Mouse (Mus musculus) bone marrow, adult 2 months (tissue): ENCODE results near the gene Ppfibp2. TPM values are rescaled to one million over a fixed set of nuclear protein-coding genes. Genes with fewer than 3 reads are reported as not detected.

Source experiments
- H3K27ac ChIP-seq: fragments of 200-500 bp; 2 replicates; pipeline ENCODE4 v1.5.1; 2012; ENCODE audit warnings: low read depth, mild to moderate bottlenecking, control low read depth, inconsistent platforms, low read length; ENCODE audit not compliant: control insufficient read depth, poor library complexity, insufficient read depth
- H3K4me1 ChIP-seq: fragments of 200-500 bp; 2 replicates; pipeline ENCODE4 v1.6.1; 2011; ENCODE audit warnings: low read length; ENCODE audit not compliant: control insufficient read depth, insufficient read depth
- H3K4me3 ChIP-seq: fragments of 200-500 bp; replicated peaks from 2 replicates; pipeline ENCODE3; 2011; ENCODE audit warnings: mild to moderate bottlenecking, low read depth, low read length, control low read depth; ENCODE audit not compliant: control insufficient read depth
- CTCF ChIP-seq: fragments of 200-500 bp; IDR thresholded peaks from 2 replicates; pipeline ENCODE4 v1.5.1; 2011; ENCODE audit warnings: low read length, control low read depth; ENCODE audit not compliant: control insufficient read depth, insufficient read depth
- POLR2A ChIP-seq: fragments of 200-500 bp; IDR thresholded peaks from 2 replicates; pipeline ENCODE4 v1.6.1; 2011; ENCODE audit warnings: low read depth, mild to moderate bottlenecking, control low read depth, low read length, borderline replicate concordance; ENCODE audit not compliant: control insufficient read depth
- whole genome bisulfite sequencing: fragments of 180-500 bp; shearing (Covaris S2); methylation state at CpG from one replicate; pipeline ENCODE4 v1.1.7; 2018; 5-methylcytosine and 5-hydroxymethylcytosine counted together
- polyA plus RNA-seq: library from polyadenylated mRNA; stranded (reverse); fragments of >200 nt; gene quantifications from 2 replicates; pipeline ENCODE4 v1.2.4, GENCODE M21; 2011; ENCODE audit warnings: low replicate concordance; ENCODE audit not compliant: missing spikeins, insufficient read depth, insufficient read length

The Ppfibp2 gene
- polyA plus RNA-seq: 2.1 and 3.7 TPM in 2 replicates

DNA sequence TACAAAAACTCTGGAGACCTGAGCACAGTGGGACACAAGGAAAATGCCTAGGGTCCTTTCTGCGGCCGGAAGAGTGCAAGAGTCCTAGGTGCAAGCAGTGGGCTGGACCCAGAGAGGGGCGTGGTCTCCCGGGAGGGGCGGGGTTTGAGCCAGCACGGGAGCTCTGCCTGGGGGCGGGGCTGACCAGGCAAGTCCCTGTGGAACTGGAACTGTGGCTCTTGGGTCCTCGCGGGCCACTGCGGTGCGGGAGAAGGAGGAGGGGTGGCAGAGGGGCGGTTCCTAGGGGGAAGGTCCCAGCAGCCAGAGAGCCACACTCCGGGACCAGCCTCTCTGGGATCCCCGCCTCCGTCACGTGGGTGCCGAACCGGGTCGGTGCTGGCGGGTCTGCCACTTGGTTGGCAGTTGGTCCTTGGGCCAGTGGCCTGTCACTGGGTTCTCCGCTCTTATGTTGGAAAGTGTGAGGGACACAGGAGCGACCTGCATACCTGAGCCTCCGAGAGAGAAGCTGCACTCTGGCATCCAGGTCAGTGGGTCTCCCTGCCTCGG is at the start of gene Ppfibp2:
TSS of gene Ppfibp2 (plus strand) at position 351 of the 546 bp plus-strand sequence.
- TF ChIP-seq POLR2A (peak; percentile 42; the same call in 1 of the 2 replicates), CTCF (no peak)
- 1% methylated on average over 24 of the region's 24 CpGs for WGBS
- peak within 1 kb of the TSS; percentile 80 for H3K4me3 ChIP-seq
- peak within 1 kb of the TSS; percentile 91 for H3K27ac ChIP-seq
- no peaks in the 10 kb centered on the region; the same call in 1 of the 2 replicates for H3K4me1 ChIP-seq

- 81% methylated on average over 3 of the region's 3 CpGs for WGBS
- TF ChIP-seq POLR2A (no peak), CTCF (no peak)
- no peak overlapping the region for H3K27ac ChIP-seq
- H3K4me1 ChIP-seq: no peaks in the 10 kb centered on the region
- H3K4me3 ChIP-seq: no peak overlapping the region
These were observed 47.1 kb upstream of the Ppfibp2 start for GRCm38 (mm10) chr7:107547872-107548271.

GRCm38 (mm10) chr7:107553461-107553860 is 41.5 kb upstream of the Ppfibp2 start:
- Histone ChIP-seq H3K4me3 (no peak overlapping the region), H3K27ac (no peak overlapping the region), H3K4me1 (no peaks in the 10 kb centered on the region)
- TF ChIP-seq POLR2A (no peak), CTCF (no peak)
- WGBS: 4% methylated on average over 1 of the region's 1 CpGs

GRCm38 (mm10) chr7:107555906-107556305 is 39.1 kb upstream of the Ppfibp2 start:
- WGBS: 77% methylated on average over 3 of the region's 3 CpGs
- no peak overlapping the region for H3K4me3 ChIP-seq
- H3K27ac ChIP-seq: no peak overlapping the region
- no peak for TF ChIP-seq POLR2A
- TF ChIP-seq CTCF: no peak
- no peaks in the 10 kb centered on the region for H3K4me1 ChIP-seq

- Histone ChIP-seq H3K27ac (no peak overlapping the region), H3K4me3 (no peak overlapping the region), H3K4me1 (no peaks in the 10 kb centered on the region)
- no peak for TF ChIP-seq CTCF
- no peak for TF ChIP-seq POLR2A
- 69% methylated on average over 2 of the region's 2 CpGs for WGBS
These were observed 34.3 kb upstream of the Ppfibp2 start for GRCm38 (mm10) chr7:107560675-107561074.

DNA sequence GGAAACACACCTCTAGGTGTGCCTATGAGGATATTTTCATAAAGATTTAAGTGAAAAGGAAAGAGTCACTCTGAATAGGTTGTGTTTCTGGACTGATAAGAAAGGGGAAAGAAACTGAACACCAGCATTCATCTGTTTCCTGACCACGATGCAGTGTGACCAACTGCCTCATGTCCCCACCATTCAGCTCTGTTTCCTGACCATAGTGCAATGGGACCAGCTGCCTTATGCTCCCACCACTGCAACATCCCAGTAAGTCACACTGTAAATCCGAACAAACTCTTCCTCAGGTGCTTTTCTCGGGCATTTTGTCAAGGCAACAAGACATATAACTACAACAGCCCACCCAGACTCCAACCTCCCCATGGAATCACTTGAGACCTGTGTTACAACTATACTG is 33.4 kb upstream of the Ppfibp2 start:
- H3K27ac ChIP-seq: no peak overlapping the region
- TF ChIP-seq CTCF: no peak
- no peak for TF ChIP-seq POLR2A
- no peak overlapping the region for H3K4me3 ChIP-seq
- H3K4me1 ChIP-seq: no peaks in the 10 kb centered on the region
- 10% methylated on average over 3 of the region's 3 CpGs for WGBS

GRCm38 (mm10) chr7:107563727-107564126 is 31.3 kb upstream of the Ppfibp2 start:
- WGBS: 49% methylated on average over 2 of the region's 2 CpGs
- Histone ChIP-seq H3K4me3 (no peak overlapping the region), H3K27ac (no peak overlapping the region), H3K4me1 (no peaks in the 10 kb centered on the region)
- TF ChIP-seq POLR2A: no peak
- TF ChIP-seq CTCF: no peak

DNA sequence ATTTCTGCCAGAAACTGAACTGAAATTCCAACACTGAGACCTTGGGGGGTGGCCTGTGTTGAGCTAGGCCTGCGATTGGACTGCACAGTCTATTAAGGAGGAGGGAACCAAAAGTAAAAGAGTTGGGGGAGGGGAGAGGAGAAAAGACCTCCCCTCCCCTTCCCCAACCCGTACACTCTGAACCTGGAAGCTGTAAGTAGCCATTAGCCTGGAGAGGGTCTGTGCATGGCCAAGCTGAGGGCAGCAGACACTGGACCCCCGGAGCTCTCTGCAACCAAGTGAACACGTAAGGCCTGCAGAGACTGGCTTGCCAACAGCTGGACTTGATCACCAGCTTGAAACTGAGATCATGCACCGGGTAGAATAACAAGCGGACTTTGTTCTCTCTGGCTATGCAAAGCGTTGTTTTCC is 27.7 kb upstream of the Ppfibp2 start, which contains the start of gene Olfml1:
TSS of gene Olfml1 (plus strand) at position 186 of the 411 bp plus-strand sequence.
- Histone ChIP-seq H3K27ac (no peak within 1 kb of the TSS), H3K4me1 (no peaks in the 10 kb centered on the region), H3K4me3 (no peak within 1 kb of the TSS)
- TF ChIP-seq CTCF (no peak), POLR2A (no peak)
- WGBS: 76% methylated on average over 7 of the region's 7 CpGs

DNA sequence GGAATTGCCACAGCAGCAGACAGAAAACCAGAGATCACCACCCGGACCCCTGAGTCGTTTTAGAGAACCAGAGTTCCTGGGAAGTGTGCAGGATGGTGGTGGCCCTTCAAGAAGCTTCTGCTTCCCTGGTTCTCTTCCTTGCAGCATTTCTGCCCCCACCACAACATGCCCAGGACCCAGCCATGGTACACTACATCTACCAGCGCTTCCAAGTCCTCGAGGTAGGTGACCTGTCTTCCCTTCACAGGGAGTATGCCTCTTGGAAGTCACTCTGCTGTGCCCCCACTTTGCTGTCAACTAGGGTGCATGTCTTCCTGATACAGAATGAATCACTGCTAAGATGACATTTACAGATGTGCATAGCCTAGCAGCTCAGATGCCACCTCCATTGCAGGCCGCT is 27.3 kb upstream of the Ppfibp2 start:
- TF ChIP-seq POLR2A: no peak
- Histone ChIP-seq H3K27ac (no peak overlapping the region), H3K4me3 (no peak overlapping the region), H3K4me1 (no peaks in the 10 kb centered on the region)
- 70% methylated on average over 5 of the region's 5 CpGs for WGBS
